Mouse (Mus musculus): ENCODE results near the gene Usp12. TPM values are rescaled to one million over a fixed set of nuclear protein-coding genes. Genes with fewer than 3 reads are reported as not detected.
A peak's percentile ranks its signal among the peaks of the same experiment; 100 is the strongest.

The Usp12 gene
- polyA plus RNA-seq, 1 experiment from 2014 or later = 8.6 TPM

- Histone ChIP-seq H3K4me3 (ENCODE audit: control insufficient read depth in 1 of 2, insufficient read depth in 1 of 2, low read depth in 1 of 2, low read length in 2 of 2) (no peak overlapping the region), H3K4me1 (ENCODE audit: control insufficient read depth in 2 of 2, insufficient read depth in 2 of 2, low read length in 2 of 2) (peaks cover 10 to 21% of the 10 kb centered on the region in 2 experiments), H3K36me3 (ENCODE audit: control insufficient read depth, insufficient read depth, low read length) (no peaks in the 10 kb centered on the region), H3K27me3 (ENCODE audit: control insufficient read depth, insufficient read depth, low read length) (no peaks in the 10 kb centered on the region), H3K4me2 (ENCODE audit: low read length) (no peak overlapping the region), H3K27ac (replicated peaks in 1 of 2; ENCODE audit: control insufficient read depth in 1 of 2, insufficient read depth in 1 of 2, low read depth in 2 of 2, low read length in 2 of 2) (no peak overlapping the region), H3K9me3 (ENCODE audit: control insufficient read depth, low read length) (no peaks in the 10 kb centered on the region), H3K9ac (ENCODE audit: low read length) (no peak overlapping the region)
- 93% methylated on average over 10 of the region's 10 CpGs for WGBS
- ATAC-seq (ENCODE audit: insufficient number of reproducible peaks, insufficient read depth, low FRiP score, low read depth) = no peak
Measured at GRCm38 (mm10) chr5:146783891-146784290, 10.9 kb downstream of the Usp12 start.

- Histone ChIP-seq H3K9ac (ENCODE audit: low read length) (no peak overlapping the region), H3K36me3 (ENCODE audit: control insufficient read depth, insufficient read depth, low read length) (no peaks in the 10 kb centered on the region), H3K9me3 (ENCODE audit: control insufficient read depth, low read length) (no peaks in the 10 kb centered on the region), H3K27ac (replicated peaks in 1 of 2; ENCODE audit: control insufficient read depth in 1 of 2, insufficient read depth in 1 of 2, low read depth in 2 of 2, low read length in 2 of 2) (no peak overlapping the region), H3K4me3 (ENCODE audit: control insufficient read depth in 1 of 2, insufficient read depth in 1 of 2, low read depth in 1 of 2, low read length in 2 of 2) (no peak overlapping the region), H3K4me1 (ENCODE audit: control insufficient read depth in 2 of 2, insufficient read depth in 2 of 2, low read length in 2 of 2) (peaks cover 10 to 21% of the 10 kb centered on the region in 2 experiments), H3K27me3 (ENCODE audit: control insufficient read depth, insufficient read depth, low read length) (no peaks in the 10 kb centered on the region), H3K4me2 (ENCODE audit: low read length) (no peak overlapping the region)
- WGBS = 49% methylated on average over 10 of the region's 10 CpGs
- ATAC-seq (ENCODE audit: insufficient number of reproducible peaks, insufficient read depth, low FRiP score, low read depth) = no peak
Measured at GRCm38 (mm10) chr5:146783300-146783699, 11.5 kb downstream of the Usp12 start.

GRCm38 (mm10) chr5:146781663-146782062 lies 13.1 kb downstream of the Usp12 start:
- no peak overlapping the region for H3K9ac ChIP-seq (ENCODE audit: low read length)
- no peaks in the 10 kb centered on the region for H3K36me3 ChIP-seq (ENCODE audit: control insufficient read depth, insufficient read depth, low read length)
- no peak for ATAC-seq (ENCODE audit: insufficient number of reproducible peaks, insufficient read depth, low FRiP score, low read depth)
- 54% methylated on average over 9 of the region's 9 CpGs for WGBS
- H3K27ac ChIP-seq (replicated peaks in 1 of 2; ENCODE audit: control insufficient read depth in 1 of 2, insufficient read depth in 1 of 2, low read depth in 2 of 2, low read length in 2 of 2) = no peak overlapping the region
- no peak overlapping the region for H3K4me3 ChIP-seq (ENCODE audit: control insufficient read depth in 1 of 2, insufficient read depth in 1 of 2, low read depth in 1 of 2, low read length in 2 of 2)
- H3K27me3 ChIP-seq (ENCODE audit: control insufficient read depth, insufficient read depth, low read length) = no peaks in the 10 kb centered on the region
- no peak overlapping the region for H3K4me2 ChIP-seq (ENCODE audit: low read length)
- H3K4me1 ChIP-seq (ENCODE audit: control insufficient read depth in 2 of 2, insufficient read depth in 2 of 2, low read length in 2 of 2) = peaks cover 10 to 21% of the 10 kb centered on the region in 2 experiments
- H3K9me3 ChIP-seq (ENCODE audit: control insufficient read depth, low read length) = no peaks in the 10 kb centered on the region

DNA sequence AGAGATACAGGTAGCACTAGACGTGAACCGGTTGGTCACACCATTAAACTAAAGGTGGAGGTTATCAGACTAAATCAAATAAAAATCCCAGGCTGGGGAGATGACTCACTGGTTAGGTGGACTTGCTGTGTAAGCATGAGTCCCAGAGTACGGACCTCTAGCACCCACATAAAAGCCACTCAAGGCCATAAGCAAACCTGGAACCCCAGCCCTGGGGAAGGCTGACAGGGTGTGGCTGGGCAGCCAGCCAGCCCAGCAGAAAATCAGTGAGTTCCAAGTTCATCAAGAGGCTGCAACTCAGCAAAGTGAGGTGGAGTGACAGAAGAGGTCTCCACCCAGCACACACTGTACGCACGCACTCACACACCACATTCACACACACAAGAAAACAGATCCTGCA lies 14.9 kb downstream of the Usp12 start:
- no peak for ATAC-seq (ENCODE audit: insufficient number of reproducible peaks, insufficient read depth, low FRiP score, low read depth)
- H3K27ac ChIP-seq (replicated peaks in 1 of 2; ENCODE audit: control insufficient read depth in 1 of 2, insufficient read depth in 1 of 2, low read depth in 2 of 2, low read length in 2 of 2) = no peak overlapping the region
- 72% methylated on average over 5 of the region's 5 CpGs for WGBS

DNA sequence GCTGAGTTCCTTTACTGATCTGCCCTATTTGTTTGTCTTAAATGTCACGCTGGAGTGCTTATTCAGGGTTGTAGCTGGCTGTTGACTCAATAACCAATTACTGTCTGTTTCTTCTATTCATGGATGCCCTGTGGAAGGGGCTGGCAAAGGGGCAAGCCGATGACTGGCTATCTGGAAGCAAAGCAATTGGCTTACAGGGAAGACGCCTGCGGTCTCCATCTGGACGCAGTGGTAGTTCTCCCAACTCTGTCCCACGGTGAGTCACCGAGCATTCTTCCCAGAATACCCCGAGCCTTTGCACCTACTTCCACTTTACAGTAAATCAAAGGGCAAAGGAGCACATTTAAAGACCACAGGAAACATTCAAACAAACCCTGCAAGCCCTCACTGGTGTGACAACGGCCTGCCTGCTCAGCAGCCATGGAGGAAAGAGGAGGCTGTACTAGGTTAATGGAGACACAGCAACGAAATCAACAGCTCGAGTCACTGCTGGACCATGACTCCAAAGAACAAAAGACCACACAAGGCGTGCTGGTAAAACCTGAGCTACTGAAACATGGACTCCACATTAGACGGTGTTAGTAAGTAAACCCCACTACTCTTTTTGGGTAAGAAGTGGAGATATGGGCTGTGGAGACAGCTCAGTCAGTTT lies 17.7 kb downstream of the Usp12 start:
- no peaks in the 10 kb centered on the region for H3K27me3 ChIP-seq (ENCODE audit: control insufficient read depth, insufficient read depth, low read length)
- WGBS = 79% methylated on average over 13 of the region's 13 CpGs
- ATAC-seq (ENCODE audit: insufficient number of reproducible peaks, insufficient read depth, low FRiP score, low read depth) = no peak
- no peak overlapping the region for H3K27ac ChIP-seq (replicated peaks in 1 of 2; ENCODE audit: control insufficient read depth in 1 of 2, insufficient read depth in 1 of 2, low read depth in 2 of 2, low read length in 2 of 2)
- peaks cover 9 to 18% of the 10 kb centered on the region in 2 experiments for H3K4me1 ChIP-seq (ENCODE audit: control insufficient read depth in 2 of 2, insufficient read depth in 2 of 2, low read length in 2 of 2)
- no peaks in the 10 kb centered on the region for H3K36me3 ChIP-seq (ENCODE audit: control insufficient read depth, insufficient read depth, low read length)
- H3K9ac ChIP-seq (ENCODE audit: low read length) = no peak overlapping the region
- H3K9me3 ChIP-seq (ENCODE audit: control insufficient read depth, low read length) = no peaks in the 10 kb centered on the region
- no peak overlapping the region for H3K4me2 ChIP-seq (ENCODE audit: low read length)
- H3K4me3 ChIP-seq (ENCODE audit: control insufficient read depth in 1 of 2, insufficient read depth in 1 of 2, low read depth in 1 of 2, low read length in 2 of 2) = no peak overlapping the region

More for the DNA sequence above, 14.9 kb downstream of the Usp12 start:
- no peaks in the 10 kb centered on the region for H3K27me3 ChIP-seq (ENCODE audit: control insufficient read depth, insufficient read depth, low read length)
- no peak overlapping the region for H3K4me2 ChIP-seq (ENCODE audit: low read length)
- no peak overlapping the region for H3K9ac ChIP-seq (ENCODE audit: low read length)
- H3K9me3 ChIP-seq (ENCODE audit: control insufficient read depth, low read length) = no peaks in the 10 kb centered on the region
- H3K36me3 ChIP-seq (ENCODE audit: control insufficient read depth, insufficient read depth, low read length) = no peaks in the 10 kb centered on the region
- H3K4me1 ChIP-seq (ENCODE audit: control insufficient read depth in 2 of 2, insufficient read depth in 2 of 2, low read length in 2 of 2) = peaks cover 10 to 21% of the 10 kb centered on the region in 2 experiments
- H3K4me3 ChIP-seq (ENCODE audit: control insufficient read depth in 1 of 2, insufficient read depth in 1 of 2, low read depth in 1 of 2, low read length in 2 of 2) = no peak overlapping the region

DNA sequence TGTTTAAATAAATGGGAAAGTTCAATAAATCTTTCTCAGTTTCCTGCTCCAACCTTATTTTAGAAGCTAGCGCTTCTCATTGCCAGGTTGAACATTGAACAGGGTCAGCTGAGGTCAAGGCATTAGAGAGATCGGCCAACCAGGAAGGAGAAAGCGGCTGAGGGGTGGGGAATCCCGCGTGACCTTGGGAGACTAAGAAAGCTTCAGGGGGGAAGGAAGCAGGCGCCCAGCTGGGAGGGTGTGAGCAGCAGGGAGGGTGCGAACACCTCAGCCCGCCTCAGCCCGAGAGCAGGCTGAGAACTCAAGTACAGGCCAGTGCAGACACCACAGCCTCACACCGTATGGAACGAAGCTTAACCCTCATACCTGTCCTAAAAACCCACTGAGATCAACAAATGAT lies 22.8 kb downstream of the Usp12 start:
- H3K9me3 ChIP-seq (ENCODE audit: control insufficient read depth, low read length) = no peaks in the 10 kb centered on the region
- no peak overlapping the region for H3K27ac ChIP-seq (replicated peaks in 1 of 2; ENCODE audit: control insufficient read depth in 1 of 2, insufficient read depth in 1 of 2, low read depth in 2 of 2, low read length in 2 of 2)
- H3K4me3 ChIP-seq (ENCODE audit: control insufficient read depth in 1 of 2, insufficient read depth in 1 of 2, low read depth in 1 of 2, low read length in 2 of 2) = no peak overlapping the region
- peak overlapping the region; percentile 8; the same call in 1 of the 2 replicates for H3K4me2 ChIP-seq (ENCODE audit: low read length)
- H3K36me3 ChIP-seq (ENCODE audit: control insufficient read depth, insufficient read depth, low read length) = peaks cover 19% of the 10 kb centered on the region
- peaks cover 3 to 17% of the 10 kb centered on the region in 2 experiments for H3K4me1 ChIP-seq (ENCODE audit: control insufficient read depth in 2 of 2, insufficient read depth in 2 of 2, low read length in 2 of 2)
- 21% methylated on average over 11 of the region's 11 CpGs for WGBS
- H3K9ac ChIP-seq (ENCODE audit: low read length) = 0 out of 2 replicates have a peak overlapping the region, but pooled peaks have one; percentile 8
- H3K27me3 ChIP-seq (ENCODE audit: control insufficient read depth, insufficient read depth, low read length) = no peaks in the 10 kb centered on the region
- ATAC-seq (ENCODE audit: insufficient number of reproducible peaks, insufficient read depth, low FRiP score, low read depth) = no peak

GRCm38 (mm10) chr5:146770002-146770848 lies 24.6 kb downstream of the Usp12 start:
- no peaks in the 10 kb centered on the region for H3K27me3 ChIP-seq (ENCODE audit: control insufficient read depth, insufficient read depth, low read length)
- peaks cover 28% of the 10 kb centered on the region for H3K36me3 ChIP-seq (ENCODE audit: control insufficient read depth, insufficient read depth, low read length)
- H3K4me2 ChIP-seq (ENCODE audit: low read length) = no peak overlapping the region
- WGBS = 70% methylated on average over 15 of the region's 15 CpGs
- H3K9ac ChIP-seq (ENCODE audit: low read length) = no peak overlapping the region
- no peak overlapping the region for H3K4me3 ChIP-seq (ENCODE audit: control insufficient read depth in 1 of 2, insufficient read depth in 1 of 2, low read depth in 1 of 2, low read length in 2 of 2)
- no peaks in the 10 kb centered on the region for H3K9me3 ChIP-seq (ENCODE audit: control insufficient read depth, low read length)
- peak overlapping the region in 1 of 2 experiments; percentile 37; a peak in 1 of 4 replicates for H3K27ac ChIP-seq (replicated peaks in 1 of 2; ENCODE audit: control insufficient read depth in 1 of 2, insufficient read depth in 1 of 2, low read depth in 2 of 2, low read length in 2 of 2)
- ATAC-seq (ENCODE audit: insufficient number of reproducible peaks, insufficient read depth, low FRiP score, low read depth) = no peak
- H3K4me1 ChIP-seq (ENCODE audit: control insufficient read depth in 2 of 2, insufficient read depth in 2 of 2, low read length in 2 of 2) = peaks cover 3 to 17% of the 10 kb centered on the region in 2 experiments

All from heart, embryonic 14.5 days (tissue).